Mouse (Mus musculus) c-Kit-positive CD71-positive TER-119-positive erythroid progenitor cells, embryonic 14.5 days (primary cell): ENCODE results near the gene Zfp740.
"Not testable (repeated sequence)": the region's sequence is repeated elsewhere in the genome, so short reads cannot be mapped to it uniquely, and the experiment has no call there.

Experiments
- DNase-seq: peaks from one replicate; pipeline ENCODE4 v3.0.0-alpha.2; 2013; ENCODE audit warnings: low spot score

Zfp740 gene

DNA sequence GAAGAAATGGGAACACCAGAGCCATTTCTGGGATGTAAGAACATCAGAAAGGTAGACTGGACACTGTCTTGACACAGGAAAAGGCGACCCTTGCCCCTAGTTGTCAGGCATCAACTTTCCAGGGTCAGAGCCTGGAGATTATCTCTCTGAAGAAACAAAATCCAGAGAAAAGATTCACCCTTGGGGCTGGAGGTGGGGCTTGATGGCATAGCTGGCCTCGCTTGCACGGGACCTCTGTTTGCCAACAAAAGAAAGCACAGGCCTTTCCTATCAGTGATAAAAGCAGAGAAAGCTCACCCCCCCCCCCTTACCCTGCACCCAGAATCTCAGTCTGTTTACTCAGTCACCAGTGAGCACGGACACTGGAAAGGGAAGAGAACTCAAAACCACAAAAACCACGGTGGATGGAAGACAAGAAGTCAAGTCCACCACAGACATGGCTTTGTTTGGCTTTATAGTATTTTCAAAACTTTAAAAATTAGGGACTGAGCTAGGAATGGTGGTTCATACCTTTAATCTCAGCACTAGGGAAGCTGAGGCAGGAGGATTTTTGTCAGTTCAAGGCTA, 10.1 kb upstream of the Zfp740 start:
- DNase-seq, result no peak

DNA sequence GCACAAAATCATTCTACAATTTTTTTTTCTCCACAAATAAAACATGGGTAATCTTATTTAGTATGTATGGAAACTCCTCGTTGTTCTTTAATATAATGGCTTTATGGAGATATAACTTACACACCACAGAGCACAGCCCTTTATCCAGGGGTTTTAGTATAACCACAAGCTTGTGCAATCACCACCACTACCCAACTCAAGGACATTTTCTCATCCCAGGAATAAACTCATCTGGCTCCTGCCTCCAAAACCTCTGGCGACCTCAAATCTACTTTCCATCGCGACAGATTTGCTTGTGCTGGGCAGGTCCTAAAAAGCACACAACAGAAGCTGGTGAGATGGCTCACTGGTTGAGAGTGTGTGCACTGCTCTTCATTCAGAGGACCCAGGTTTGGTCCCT, 9.4 kb upstream of the Zfp740 start:
- DNase-seq, result no peak

DNA sequence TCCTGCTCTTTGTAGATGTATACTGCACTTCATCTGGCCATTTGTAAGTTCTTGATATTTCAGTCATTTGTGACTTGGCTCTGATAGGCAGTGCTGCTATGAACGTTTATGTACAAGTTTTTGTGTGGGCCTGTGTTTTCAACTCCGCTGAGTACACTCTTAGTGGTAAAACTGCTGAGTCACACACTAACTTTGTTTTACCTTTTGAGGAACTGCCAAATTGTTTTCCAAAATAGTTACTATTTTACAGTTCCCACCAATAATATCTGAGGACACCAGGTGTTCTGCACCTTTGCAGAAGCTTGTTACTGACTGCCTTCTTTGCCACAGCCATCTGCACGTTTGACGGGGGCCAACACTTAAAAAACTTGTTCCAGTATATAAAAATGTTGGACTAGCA, 8.6 kb upstream of the Zfp740 start:
- peak; percentile 24 for DNase-seq

DNA sequence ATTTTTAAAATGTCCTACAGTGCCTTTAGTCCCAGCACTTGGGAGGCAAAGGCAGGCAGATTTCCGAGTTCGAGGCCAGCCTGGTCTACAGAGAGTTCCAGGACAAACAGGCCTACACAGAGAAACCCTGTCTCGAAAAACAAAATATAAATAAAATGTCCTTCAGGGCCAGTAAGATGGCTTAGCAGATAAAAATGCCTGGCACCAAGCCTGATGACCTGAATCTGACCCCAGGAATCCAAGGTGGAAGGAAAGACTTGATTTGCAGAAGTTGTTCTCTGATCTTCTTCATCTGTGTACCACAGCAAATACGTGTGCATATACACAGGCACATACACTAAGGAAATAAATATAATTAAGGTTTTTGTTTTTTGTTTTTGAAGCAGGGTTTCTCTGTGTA, 7.7 kb upstream of the Zfp740 start:
- DNase-seq, result no peak

- DNase-seq, result no peak
These were observed 4.2 kb upstream of the Zfp740 start for GRCm38 (mm10) chr15:102198841-102199240.

- peak; percentile 53 for DNase-seq
These were observed 859 bp downstream of the Zfp740 start for GRCm38 (mm10) chr15:102203835-102204381.

DNA sequence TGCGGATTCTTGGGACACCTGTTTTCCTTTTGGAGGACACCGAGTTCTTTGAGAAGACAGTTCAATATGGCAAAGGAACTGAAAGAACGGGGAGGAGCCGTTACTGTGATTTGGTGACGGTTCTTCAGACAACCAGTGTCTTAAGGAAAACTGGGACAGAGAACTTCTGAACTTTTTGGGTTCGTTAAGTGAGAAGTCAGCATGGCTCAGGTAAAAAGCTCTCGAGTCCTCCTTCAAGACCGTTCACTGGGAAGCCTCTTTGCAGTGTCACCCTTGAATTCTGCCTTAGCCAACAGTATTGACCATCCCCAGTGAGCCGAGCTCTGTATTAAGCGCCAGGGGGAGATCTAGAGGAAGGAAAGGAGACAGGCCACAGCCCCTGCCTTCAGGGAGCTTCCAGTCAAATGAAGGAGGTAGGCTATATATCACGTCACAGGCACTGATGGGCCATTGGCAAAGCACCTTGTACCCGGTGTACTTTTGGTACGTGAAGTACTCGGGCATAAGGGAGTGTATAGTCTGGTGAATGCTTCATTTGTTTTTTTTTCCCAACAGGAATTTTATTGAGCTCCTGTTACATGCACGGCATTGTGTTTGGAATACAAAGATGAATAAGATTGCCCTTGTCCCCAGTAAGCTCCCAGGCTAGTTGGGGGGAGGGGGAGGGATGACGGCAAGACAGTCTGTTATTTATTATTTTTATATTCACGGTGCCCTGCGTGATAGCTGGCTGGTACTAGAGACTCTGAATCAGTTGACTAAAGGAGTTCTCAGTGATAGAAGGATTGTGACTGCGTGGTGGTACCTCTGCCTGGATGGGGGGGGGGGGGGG, 1.8 kb downstream of the Zfp740 start, which contains the start of gene Csad:
Csad (minus strand) TSS at position 51 of the 832 bp plus-strand sequence.
- no peak for DNase-seq

- no peak for DNase-seq
These were observed 2.7 kb downstream of the Zfp740 start for GRCm38 (mm10) chr15:102205779-102206178.

- no peak for DNase-seq
These were observed 4.3 kb downstream of the Zfp740 start for GRCm38 (mm10) chr15:102207351-102207750.

GRCm38 (mm10) chr15:102208092-102208561, 5.1 kb downstream of the Zfp740 start:
- DNase-seq, result no peak

GRCm38 (mm10) chr15:102209114-102209513, 6.1 kb downstream of the Zfp740 start:
- no peak for DNase-seq

DNA sequence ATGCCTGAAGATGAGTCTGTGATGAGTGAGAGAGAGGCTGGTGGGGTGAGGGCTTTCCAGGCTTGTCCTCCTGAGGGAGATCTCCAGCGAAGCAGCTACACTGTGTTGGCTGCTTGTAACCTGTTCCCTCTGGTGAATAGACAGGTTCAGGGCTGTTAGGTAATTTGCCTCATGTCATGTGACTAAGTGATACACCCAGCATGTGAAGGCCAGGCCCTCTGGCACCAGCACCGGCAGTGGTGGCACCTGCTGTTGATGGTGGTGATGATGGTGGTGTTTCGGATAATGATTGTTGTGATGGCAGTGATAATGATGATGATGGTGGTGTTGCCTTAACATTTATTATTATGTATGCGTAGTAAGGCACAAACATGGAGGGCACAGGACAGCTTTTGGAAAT, 7.8 kb downstream of the Zfp740 start:
- no peak for DNase-seq

DNA sequence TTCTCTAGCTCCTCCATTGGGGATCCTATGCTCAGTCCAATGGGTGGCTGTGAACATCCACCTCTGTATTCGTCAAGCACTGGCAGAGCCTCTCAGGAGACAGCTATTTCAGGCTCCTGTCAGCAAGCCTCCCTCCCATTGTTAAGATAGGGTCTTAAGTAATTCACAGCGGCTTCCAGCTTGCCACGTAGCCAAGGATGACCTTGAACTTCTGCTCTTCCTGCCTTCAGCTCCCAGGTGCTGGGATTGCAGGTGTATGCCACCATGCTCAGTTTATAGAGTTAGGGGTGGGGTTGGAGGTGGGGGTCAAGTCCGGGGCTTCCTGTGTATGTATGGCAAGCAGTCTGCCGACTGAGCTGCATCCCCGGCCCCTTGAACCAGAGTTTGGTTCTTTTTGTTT, 8.8 kb downstream of the Zfp740 start:
- DNase-seq, result no peak

- no peak for DNase-seq
These were observed 11.1 kb downstream of the Zfp740 start for GRCm38 (mm10) chr15:102214132-102214531.

DNA sequence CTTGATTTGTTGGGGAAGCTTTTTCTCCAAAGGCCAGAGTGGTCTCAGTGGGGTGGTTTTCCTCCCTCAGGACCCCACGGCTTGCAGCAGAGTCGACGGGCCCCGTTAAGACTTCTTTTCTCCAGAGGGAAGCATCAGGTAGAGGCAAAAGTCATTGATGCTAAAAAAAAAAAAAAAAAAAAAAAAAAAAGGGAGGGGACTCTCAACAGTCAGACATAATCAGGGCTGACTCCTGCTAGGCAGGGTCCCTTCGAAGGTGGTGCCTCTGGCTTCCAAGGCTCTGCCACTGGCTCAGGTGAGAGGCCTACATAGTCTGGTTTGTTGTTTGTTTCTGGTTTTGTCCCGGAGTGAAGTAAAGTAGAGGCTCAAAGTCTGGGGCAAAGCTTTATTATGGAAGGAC, 12.6 kb downstream of the Zfp740 start:
- DNase-seq, result no peak

DNA sequence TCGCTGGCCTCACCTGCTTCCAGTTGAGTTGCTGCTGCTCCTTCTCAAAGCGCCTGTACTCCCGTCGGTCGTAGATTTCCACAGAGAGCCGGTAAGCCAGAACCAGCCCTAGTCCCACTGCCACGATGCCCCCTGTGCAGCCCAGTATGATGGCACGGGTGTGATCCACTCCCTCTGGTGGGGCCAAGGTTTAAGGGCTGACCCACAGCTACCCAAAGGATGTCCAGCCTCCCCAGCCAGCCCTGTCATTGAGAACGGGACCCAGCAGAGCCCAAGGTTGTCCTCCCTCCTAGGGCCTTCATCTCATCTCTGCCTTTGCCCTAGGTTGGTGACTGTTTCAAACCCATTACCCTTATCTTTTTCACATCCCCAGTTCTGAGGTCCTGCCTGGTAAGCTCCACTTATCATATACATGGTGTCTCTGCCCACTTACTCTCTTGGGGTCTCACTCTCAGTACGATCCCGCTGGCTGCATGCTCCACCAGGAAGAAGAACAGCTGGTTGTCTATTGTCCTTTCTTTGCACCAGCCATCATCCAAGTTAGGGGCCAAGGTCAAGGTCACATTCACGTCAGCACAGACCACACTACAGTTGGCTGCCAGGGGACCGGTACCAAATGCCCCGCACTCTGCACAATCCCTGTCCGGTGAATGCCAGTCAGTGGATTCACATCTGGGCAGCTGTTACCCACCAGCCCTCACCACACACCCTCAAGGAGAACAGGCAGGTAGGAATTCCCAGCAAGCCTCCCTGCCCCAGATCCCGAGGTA, 13.6 kb downstream of the Zfp740 start:
- no peak for DNase-seq

DNA sequence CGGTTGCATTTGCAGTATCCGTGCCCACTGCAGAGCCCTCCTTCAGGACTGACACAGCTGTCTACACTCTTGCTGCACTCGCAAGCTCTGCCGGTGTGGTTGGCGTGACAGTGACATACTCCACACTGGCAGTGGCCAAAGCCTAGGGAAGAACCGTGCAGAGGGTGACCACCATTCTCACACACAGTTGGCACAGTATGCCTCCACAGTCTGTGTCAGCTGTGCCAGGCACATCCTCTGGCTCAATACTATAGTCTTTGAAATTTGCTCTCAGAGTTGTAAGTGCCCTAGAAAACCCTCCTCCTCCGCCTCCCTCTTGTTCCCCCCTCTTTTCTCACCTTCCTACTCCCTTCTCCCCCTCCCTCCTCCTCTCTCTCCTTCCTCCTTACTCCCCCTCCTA, 14.3 kb downstream of the Zfp740 start:
- no peak for DNase-seq

DNA sequence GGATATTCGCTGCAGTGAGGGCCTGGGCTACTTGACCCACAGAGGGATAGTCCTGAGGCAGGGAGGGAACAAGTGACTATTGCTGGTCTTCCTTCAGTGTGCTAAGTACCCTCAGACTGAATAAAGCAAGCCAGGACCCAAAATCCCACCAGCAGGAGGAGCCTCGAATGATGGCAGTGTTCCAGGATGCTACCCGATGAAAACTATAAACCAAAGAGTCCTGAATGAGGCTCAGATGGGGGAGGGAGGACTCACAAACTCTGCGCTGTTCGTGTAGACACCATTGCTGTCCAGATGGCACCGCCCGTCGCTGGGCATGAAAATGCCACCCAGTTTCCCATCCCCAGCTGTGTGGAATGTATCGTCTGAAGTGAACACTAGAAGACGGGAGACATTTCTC, 19.3 kb downstream of the Zfp740 start:
- no peak for DNase-seq

GRCm38 (mm10) chr15:102224186-102224991, 21.3 kb downstream of the Zfp740 start:
- DNase-seq, result peak; percentile 58

DNA sequence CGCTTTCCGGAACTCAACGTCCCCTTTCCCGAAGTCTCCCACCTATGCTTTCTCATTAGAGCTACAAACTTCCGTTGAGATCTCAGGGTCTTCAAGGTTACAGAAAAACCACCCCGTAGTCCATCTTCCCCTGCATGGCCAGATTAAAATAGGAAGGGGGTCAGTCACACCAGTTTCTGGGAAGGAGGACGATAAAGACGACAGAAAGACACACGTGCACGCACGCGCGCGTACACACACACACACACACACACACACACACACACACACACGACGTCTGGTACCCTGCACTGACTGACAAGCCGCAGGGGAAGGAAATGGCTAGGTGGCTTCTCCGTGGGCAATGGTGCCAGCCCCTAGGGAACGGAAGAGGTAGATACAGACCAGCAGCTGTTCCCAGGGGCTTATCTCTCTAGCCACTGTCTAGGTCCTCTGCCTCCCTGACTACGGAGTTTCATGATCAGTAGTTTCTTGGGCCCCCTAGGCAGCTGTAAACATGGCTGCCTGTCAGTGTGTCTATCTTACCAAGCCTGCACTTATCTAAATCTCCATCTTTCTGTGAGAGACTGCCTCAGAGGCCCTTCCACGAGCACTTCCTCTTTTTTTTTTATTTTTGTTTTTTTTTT, 22.1 kb downstream of the Zfp740 start:
- DNase-seq, result peak; percentile 47

GRCm38 (mm10) chr15:102225619-102226018, 22.6 kb downstream of the Zfp740 start:
- DNase-seq, result not testable (repeated sequence)
